Mouse (Mus musculus): ENCODE results near the gene Lypd6b. TPM values are rescaled to one million over a fixed set of nuclear protein-coding genes. Genes with fewer than 3 reads are reported as not detected.

Gene Lypd6b
- polyA plus RNA-seq (2012; rRNA removed), result 3.5 and 5.9 TPM in 2 replicates

GRCm38 (mm10) chr2:49787376-49788050 lies at the start of gene Lypd6b:
Gene Lypd6b, plus strand, starts transcription at chr2:49787688.

Other genes with a start within 250 kb of the Lypd6b start
- 0.10 and 0.18 TPM in 2 replicates for gene Kif5c, start 168.4 kb upstream of the Lypd6b start, polyA plus RNA-seq (2012; rRNA removed)